ENCODE assay signal across 8 mouse cellular contexts in genomic region chr4:8380711-8381338, GRCm38 (mm10).
A peak's percentile ranks its signal among the peaks of the same experiment; 100 is the strongest.
DNase-seq lines count a peak whose midpoint lies in the region; ATAC-seq lines count a peak whose summit lies in the region.

No protein-coding gene starts in this region.

- no peaks in the 10 kb centered on the region for H3K9me3 ChIP-seq in forebrain, embryonic 14.5 days (replicated peaks; ENCODE audit: control insufficient read depth, low read length)
- no peaks in the 10 kb centered on the region for H3K9me3 ChIP-seq in hindbrain, embryonic 16.5 days (ENCODE audit: control insufficient read depth, low read length)
- no peaks in the 10 kb centered on the region for H3K9me3 ChIP-seq in midbrain, embryonic 14.5 days (ENCODE audit: control insufficient read depth, low read length)

- no peaks in the 10 kb centered on the region; the same call in 1 of the 2 replicates for H3K4me1 ChIP-seq in forebrain, embryonic 14.5 days (ENCODE audit: control insufficient read depth, insufficient read depth, low read length)
- H3K4me1 ChIP-seq in hindbrain, embryonic 16.5 days (ENCODE audit: control insufficient read depth, insufficient read depth, low read depth, low read length) = no peaks in the 10 kb centered on the region
- H3K4me1 ChIP-seq in midbrain, embryonic 14.5 days (ENCODE audit: control insufficient read depth, insufficient read depth, low read length) = no peaks in the 10 kb centered on the region

- no peaks in the 10 kb centered on the region for H3K27me3 ChIP-seq in forebrain, embryonic 14.5 days (replicated peaks; ENCODE audit: control insufficient read depth, insufficient read depth, low read length)
- H3K27me3 ChIP-seq in hindbrain, embryonic 16.5 days (replicated peaks; ENCODE audit: control insufficient read depth, insufficient read depth, low read length) = no peaks in the 10 kb centered on the region
- H3K27me3 ChIP-seq in midbrain, embryonic 14.5 days (ENCODE audit: control insufficient read depth, insufficient read depth, low read length) = no peaks in the 10 kb centered on the region

- no peaks in the 10 kb centered on the region for H3K36me3 ChIP-seq in forebrain, embryonic 14.5 days (ENCODE audit: control insufficient read depth, insufficient read depth, low read length)
- no peaks in the 10 kb centered on the region for H3K36me3 ChIP-seq in hindbrain, embryonic 16.5 days (ENCODE audit: control insufficient read depth, insufficient read depth, low read length)
- H3K36me3 ChIP-seq in midbrain, embryonic 14.5 days (ENCODE audit: control insufficient read depth, insufficient read depth, low read length) = no peaks in the 10 kb centered on the region

- peak; percentile 70 for ATAC-seq in forebrain, embryonic 14.5 days
- peak; percentile 77 for ATAC-seq in hindbrain, embryonic 16.5 days
- peak; percentile 63 for ATAC-seq in midbrain, embryonic 14.5 days (ENCODE audit: low FRiP score, low TSS enrichment)

- intact Hi-C loops in left cerebral cortex, postnatal 10 days (cut with DNase I) = loop anchor here (5.0 to 10.0 kb wide), 2 partner anchors 714 to 1181 kb away; no protein-coding TSS in a partner anchor

- WGBS in forebrain, embryonic 14.5 days = 54% methylated on average over 5 of the region's 5 CpGs
- WGBS in hindbrain, embryonic 16.5 days = 58% methylated on average over 5 of the region's 5 CpGs
- WGBS in midbrain, embryonic 14.5 days = 65% methylated on average over 5 of the region's 5 CpGs

- peak; percentile 36 for DNase-seq in urinary bladder, postnatal 14 days (ENCODE audit: low spot score)
- no peak for DNase-seq in urinary bladder, adult 2 months (ENCODE audit: low spot score)
- DNase-seq in cerebellum, adult 11 months = peak; percentile 50
- peak; percentile 86 for DNase-seq in forebrain, embryonic 14.5 days (ENCODE audit: low spot score)
- peak; percentile 42 to 76 for DNase-seq in left cerebral cortex, postnatal 10 days (ENCODE audit: extremely low spot score in 1 of 2, low spot score in 2 of 2)
- peak; percentile 90 for DNase-seq in midbrain, embryonic 14.5 days
- peak; percentile 57 for DNase-seq in thymus, postnatal 14 days

- H3K4me2 ChIP-seq in forebrain, embryonic 14.5 days (ENCODE audit: low read length) = no peak overlapping the region
- H3K4me2 ChIP-seq in hindbrain, embryonic 16.5 days (ENCODE audit: low read length) = no peak overlapping the region
- no peak overlapping the region for H3K4me2 ChIP-seq in midbrain, embryonic 14.5 days (ENCODE audit: low read length)

- H3K9ac ChIP-seq in forebrain, embryonic 14.5 days (ENCODE audit: low read length) = no peak overlapping the region
- H3K9ac ChIP-seq in hindbrain, embryonic 16.5 days (ENCODE audit: low read depth, low read length) = no peak overlapping the region
- no peak overlapping the region for H3K9ac ChIP-seq in midbrain, embryonic 14.5 days (replicated peaks; ENCODE audit: low read length)

- peak overlapping the region; percentile 2; the same call in 1 of the 2 replicates for H3K27ac ChIP-seq in forebrain, embryonic 14.5 days (ENCODE audit: low read depth, low read length)
- H3K27ac ChIP-seq in hindbrain, embryonic 16.5 days (ENCODE audit: low read depth, low read length) = 0 out of 2 replicates have a peak overlapping the region, but pooled peaks have one; percentile 42
- no peak overlapping the region for H3K27ac ChIP-seq in midbrain, embryonic 14.5 days (replicated peaks; ENCODE audit: low read depth, low read length)

- no peak overlapping the region for H3K4me3 ChIP-seq in forebrain, embryonic 14.5 days (ENCODE audit: low read depth, low read length)
- H3K4me3 ChIP-seq in hindbrain, embryonic 16.5 days (ENCODE audit: low read length) = no peak overlapping the region
- H3K4me3 ChIP-seq in midbrain, embryonic 14.5 days (replicated peaks; ENCODE audit: low read depth, low read length) = no peak overlapping the region
